Mouse (Mus musculus) cerebellum, adult 11 months (tissue): ENCODE results near the gene Tmem235.

ENCODE experiments used
- DNase-seq: peaks from one replicate; pipeline ENCODE4 v3.0.0; 2022

The Tmem235 gene

GRCm38 (mm10) chr11:117871376-117871775 is 10.8 kb downstream of the Tmem235 start:
- DNase-seq, result no peak

GRCm38 (mm10) chr11:117871911-117872584 is 11.5 kb downstream of the Tmem235 start:
- DNase-seq, result no peak

- DNase-seq, result peak; percentile 82
Observed at GRCm38 (mm10) chr11:117872861-117873608, 12.5 kb downstream of the Tmem235 start, which contains the start of gene Tha1. TSS of gene Tha1 (minus strand) at chr11:117873481.

- no peak for DNase-seq
Observed at GRCm38 (mm10) chr11:117874419-117874818, 13.9 kb downstream of the Tmem235 start.

- DNase-seq, result no peak
Observed at GRCm38 (mm10) chr11:117875681-117876080, 15.1 kb downstream of the Tmem235 start.

GRCm38 (mm10) chr11:117877917-117878745 is 17.6 kb downstream of the Tmem235 start:
- no peak for DNase-seq

DNA sequence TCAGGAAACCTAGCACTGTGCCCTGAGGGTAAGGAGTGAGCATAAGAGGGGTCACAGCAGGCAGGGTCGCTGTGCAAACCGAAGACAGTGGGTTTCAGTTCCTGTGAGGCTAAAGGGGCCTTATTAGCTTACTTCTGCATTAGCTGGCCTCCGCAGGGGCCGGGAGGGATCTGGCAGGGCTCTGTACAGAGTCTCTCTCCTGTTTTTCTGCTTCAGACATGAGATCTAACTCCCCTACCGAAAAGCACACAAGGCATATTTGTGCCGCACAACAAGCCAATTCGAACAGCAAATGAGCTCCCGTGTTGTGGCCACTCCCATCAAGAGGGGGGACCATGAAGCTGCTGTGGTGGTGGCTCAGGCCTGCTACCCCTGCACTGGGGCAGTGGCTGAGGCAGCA is 18.3 kb downstream of the Tmem235 start:
- no peak for DNase-seq

DNA sequence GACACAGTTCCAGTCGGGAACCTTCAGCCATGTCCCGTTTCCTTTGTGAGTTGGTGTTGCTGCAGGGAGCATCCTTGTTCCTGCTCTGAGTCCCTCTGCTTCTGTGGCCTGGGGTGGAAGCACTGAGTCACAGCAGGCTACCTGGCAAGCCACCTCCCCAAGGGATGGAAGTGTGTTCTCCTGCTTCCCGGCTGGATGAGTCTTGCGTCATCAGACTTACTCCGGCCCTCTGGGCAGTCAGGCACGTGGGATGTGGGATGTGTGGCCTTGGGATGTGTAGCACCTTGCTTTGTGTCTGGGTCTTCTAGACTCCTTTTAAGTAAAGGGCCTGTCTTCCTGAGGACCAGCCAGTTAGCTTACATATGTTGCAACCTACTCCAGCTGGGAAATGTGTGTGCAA is 19.1 kb downstream of the Tmem235 start:
- no peak for DNase-seq

DNA sequence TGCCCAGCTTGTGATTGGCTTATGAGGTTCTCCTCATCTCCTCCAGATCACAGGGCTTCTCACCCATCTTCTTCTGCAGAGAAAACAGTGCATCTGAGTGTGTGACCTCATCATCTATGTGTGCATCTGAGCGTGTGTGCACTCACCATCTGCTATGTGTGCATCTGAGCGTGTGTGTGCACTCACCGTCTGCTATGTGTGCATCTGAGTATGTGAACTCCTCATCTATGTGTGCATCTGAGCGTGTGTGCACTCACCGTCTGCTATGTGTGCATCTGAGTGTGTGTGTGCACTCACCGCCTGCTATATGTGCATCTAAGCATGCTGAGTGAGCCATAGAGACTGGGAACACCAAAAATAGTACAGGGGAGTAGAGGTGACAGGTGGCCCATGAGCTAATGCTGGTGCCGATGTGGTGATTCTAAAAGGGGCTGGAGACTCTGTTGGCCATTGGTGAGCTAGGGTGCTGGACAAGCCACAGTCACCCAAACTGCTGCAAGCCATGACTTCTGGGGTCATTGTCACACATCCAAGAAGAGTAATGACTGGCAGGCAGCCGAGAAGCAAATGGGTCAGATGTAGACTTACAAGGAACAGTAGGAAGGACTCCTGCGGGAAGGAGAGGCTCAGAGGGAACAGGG is 19.9 kb downstream of the Tmem235 start:
- DNase-seq, result no peak

GRCm38 (mm10) chr11:117880977-117881358 is 20.4 kb downstream of the Tmem235 start:
- DNase-seq, result no peak

DNA sequence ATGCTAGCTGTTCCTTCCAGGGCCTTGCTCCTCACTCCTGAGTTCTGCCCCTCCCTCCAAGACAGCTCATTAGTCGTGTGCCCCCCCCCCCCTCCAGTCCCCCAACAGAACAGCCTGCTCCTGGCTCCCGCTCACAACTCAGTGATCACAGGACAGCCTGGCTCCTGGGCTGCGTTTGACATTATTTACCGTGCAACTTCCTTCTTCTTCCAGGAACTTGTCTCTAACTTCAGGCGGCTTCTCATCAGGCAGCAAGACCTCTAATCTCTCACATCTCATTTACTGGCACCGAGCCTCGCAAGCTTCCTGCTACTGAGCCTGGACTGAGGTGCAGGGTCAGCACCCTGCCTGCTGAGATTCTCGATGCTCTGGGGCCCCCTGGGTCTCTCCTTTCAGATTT is 21.2 kb downstream of the Tmem235 start:
- DNase-seq, result no peak

DNA sequence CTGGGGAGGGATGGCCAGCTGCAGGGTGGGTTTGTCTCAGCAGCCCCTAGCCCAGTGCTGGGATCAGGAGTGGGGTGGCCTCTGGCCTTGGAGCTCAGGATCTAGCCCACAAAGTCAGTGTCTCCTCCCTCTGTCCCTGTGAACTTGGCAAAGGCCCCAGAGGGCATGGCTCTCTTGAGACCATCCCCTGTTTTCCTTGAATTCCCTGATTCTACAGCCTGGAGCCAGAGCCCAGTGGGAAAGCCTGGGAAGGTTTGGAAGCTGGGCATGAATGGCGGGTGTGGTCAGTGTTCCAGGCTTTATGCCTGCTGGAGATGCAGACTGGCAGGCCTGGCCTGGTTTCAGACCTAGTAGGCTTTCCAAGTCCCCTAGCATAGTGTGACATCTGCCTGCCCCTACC is 21.7 kb downstream of the Tmem235 start:
- no peak for DNase-seq

DNA sequence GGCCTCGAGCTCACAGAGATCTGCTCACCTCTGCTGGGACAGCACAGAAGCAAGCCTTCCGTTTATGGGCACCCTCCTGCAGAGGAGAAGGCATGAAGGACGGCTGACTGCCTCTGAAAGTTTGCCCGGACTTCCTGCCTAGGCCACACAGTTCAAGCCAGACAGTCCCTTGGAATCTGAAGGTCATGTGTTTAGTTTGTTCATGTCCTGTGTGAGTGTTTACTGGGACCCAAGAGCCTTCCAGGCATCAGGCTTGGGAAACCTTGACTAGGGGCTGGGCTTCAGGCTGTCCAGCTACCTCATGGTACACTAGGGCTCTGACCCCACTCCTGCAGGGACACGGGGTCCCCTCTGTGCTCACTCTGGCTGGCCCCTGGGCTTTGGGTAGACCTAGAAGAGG is 25.4 kb downstream of the Tmem235 start:
- no peak for DNase-seq

GRCm38 (mm10) chr11:117888168-117888852 is 27.8 kb downstream of the Tmem235 start:
- DNase-seq, result no peak

DNA sequence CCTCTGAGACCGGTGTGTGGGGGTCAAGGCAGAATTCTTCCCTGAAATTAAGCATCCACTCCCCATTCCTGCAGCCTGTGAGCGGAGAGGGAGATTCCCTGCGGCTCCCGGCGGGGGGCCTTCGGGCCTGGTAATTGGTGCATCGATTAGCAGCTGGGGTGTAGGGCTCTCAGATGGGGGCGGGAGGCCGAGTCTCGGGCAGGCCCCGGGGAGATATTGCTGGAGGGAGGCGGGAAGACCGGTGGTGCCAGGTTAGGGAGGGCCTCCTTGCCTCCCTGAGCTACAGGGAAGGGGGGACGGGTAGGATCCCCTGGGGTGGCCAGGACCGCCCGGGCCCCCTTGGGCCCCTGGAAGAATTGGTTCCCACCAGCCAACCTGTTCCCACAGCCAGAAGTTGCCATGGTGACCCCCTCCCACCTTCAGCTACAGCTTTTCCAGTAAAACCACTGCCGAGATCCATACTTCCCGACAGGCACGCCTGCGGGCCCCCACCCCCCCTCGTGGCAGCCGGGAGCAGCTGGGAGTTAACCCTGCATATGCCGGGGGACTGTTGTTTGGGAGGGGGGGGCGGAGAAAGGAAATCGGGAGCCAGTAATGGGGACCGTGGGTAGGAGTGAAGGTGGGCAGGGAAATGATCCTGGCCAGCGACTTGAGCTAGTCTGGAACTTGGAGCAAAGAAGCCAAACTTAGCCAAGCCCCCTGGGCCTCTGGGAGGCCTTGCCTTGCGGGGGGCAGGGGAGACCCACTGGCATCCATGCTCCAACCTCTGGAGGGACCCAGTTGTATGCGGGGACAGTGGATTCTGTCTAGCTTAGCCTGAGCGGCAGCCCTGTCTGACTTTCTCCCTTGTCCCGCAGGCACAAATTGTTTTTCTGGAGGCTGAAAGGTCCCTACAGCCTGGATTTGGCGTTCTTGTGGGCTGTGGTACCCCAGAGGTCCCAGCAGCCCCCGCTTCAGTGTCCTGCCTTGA is 28.6 kb downstream of the Tmem235 start:
- no peak for DNase-seq

DNA sequence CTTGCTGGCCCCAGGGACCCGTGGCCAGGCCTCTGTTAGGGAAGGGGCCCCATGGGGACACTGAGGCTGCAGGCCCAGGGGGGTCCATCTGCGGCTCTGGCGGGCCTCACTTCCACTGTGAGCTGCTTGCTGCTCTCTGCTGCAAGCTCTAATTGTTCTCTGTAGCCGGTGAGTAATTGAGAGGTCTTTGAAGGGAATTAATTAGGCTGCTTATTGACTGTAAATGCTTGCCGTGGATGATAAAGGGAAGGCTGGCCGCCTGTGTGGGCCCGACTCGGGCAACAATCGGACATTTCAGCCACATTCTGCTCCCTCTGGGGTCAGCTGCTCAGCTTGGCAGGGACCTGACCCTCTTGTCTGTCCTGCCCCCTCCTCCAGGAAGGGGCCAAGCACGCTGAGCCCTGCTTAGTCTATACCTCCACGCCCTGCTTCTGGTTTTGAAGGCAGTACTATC is 29.4 kb downstream of the Tmem235 start:
- no peak for DNase-seq

- DNase-seq, result no peak
Observed at GRCm38 (mm10) chr11:117890519-117891282, 30.1 kb downstream of the Tmem235 start.

GRCm38 (mm10) chr11:117891581-117892175 is 31.1 kb downstream of the Tmem235 start:
- DNase-seq, result no peak

DNA sequence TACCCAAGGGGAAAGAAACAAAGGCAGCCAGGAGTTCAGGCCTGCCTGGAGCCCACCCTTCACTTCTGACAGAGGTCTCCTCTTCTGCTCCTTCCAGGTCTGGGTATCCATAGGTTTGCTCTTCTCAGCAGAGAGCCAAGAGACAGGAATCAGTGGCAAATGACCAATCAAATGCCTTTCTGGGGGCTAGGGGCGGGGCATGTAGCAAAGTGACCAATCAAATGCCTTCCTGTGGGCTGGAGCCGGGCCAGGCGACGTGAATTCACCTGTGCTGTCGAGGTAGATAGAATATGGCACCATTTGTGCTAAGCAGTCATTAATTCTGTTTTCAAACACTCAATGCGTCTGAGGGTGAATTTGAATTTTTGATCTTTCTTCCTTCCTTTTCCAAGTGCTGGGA is 31.6 kb downstream of the Tmem235 start:
- no peak for DNase-seq

DNA sequence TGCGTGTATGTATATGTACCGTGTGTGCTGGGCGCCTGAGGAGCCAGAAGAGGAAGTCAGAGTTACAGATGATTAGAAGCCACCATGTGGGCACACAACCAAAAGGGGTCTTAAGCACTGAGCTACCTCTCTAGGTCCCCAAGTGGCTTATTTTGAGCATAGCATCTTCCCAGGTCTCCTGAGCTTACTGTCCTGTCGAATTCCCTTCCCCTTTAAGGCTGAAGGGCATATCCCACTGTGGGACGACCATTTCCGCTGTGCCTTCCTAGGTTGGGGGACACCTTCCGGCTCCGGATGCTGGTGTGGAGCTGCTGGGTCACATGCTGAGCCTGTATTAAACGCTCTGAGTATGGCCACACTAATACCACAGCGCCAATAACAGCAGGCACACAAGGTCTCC is 34.1 kb downstream of the Tmem235 start:
- no peak for DNase-seq
